Mouse (Mus musculus) hindbrain, embryonic 16.5 days (tissue): Measurements from ENCODE around the gene Mamld1. TPM values are rescaled to one million over a fixed set of nuclear protein-coding genes. Genes with fewer than 3 reads are reported as not detected.
"Not testable (repeated sequence)": the region's sequence is repeated elsewhere in the genome, so short reads cannot be mapped to it uniquely, and the experiment has no call there.

Source experiments
- ATAC-seq: fragments of 200-750 bp; cut with Nextera tagmentation; 2 replicates; pipeline ENCODE4 v1.8.0; 2017; ENCODE audit warnings: moderate TSS enrichment, moderate library complexity
- H3K27ac ChIP-seq: fragments of 300-500 bp; sonication (generic); 2 replicates; pipeline ENCODE4 v1.5.1; 2014; ENCODE audit warnings: low read depth, mild to moderate bottlenecking, control low read depth, low read length, moderate library complexity
- H3K27me3 ChIP-seq: fragments of 300-500 bp; sonication (generic); replicated peaks from 2 replicates; pipeline ENCODE4 v1.6.1; 2014; ENCODE audit warnings: low read length; ENCODE audit not compliant: control insufficient read depth, insufficient read depth
- H3K36me3 ChIP-seq: fragments of 300-500 bp; sonication (generic); 2 replicates; pipeline ENCODE4 v1.6.1; 2014; ENCODE audit warnings: mild to moderate bottlenecking, low read length, moderate library complexity, mixed read lengths; ENCODE audit not compliant: control insufficient read depth, insufficient read depth
- H3K4me1 ChIP-seq: fragments of 300-500 bp; sonication (generic); 2 replicates; pipeline ENCODE4 v1.6.1; 2014; ENCODE audit warnings: low read depth, low read length; ENCODE audit not compliant: control insufficient read depth, insufficient read depth
- H3K4me2 ChIP-seq: fragments of 300-500 bp; sonication (generic); 2 replicates; pipeline ENCODE4 v1.6.1; 2014; ENCODE audit warnings: mild to moderate bottlenecking, low read length, control low read depth, moderate library complexity
- H3K4me3 ChIP-seq: fragments of 300-500 bp; sonication (generic); 2 replicates; pipeline ENCODE4 v1.5.1; 2014; ENCODE audit warnings: mild to moderate bottlenecking, low read length, control low read depth, moderate library complexity
- H3K9ac ChIP-seq: fragments of 300-500 bp; sonication (generic); 2 replicates; pipeline ENCODE4 v1.6.1; 2014; ENCODE audit warnings: low read depth, mild to moderate bottlenecking, control low read depth, low read length, moderate library complexity
- H3K9me3 ChIP-seq: fragments of 300-500 bp; sonication (generic); 2 replicates; pipeline ENCODE4 v1.6.1; 2014; ENCODE audit warnings: mild to moderate bottlenecking, low read length, moderate library complexity; ENCODE audit not compliant: control insufficient read depth
- WGBS: fragments of 180-500 bp; shearing (Covaris S2); extraction: QIAGEN DNeasy Blood & Tissue Kit; methylation state at CpG from one replicate; pipeline ENCODE4 v1.1.7; 2014; 5-methylcytosine and 5-hydroxymethylcytosine counted together
- polyA plus RNA-seq: library from polyadenylated mRNA; unstranded; fragments of >200 nt; fragmentation: Nextera tagmentation; extraction: Ambion mirVana; gene quantifications from 2 replicates; pipeline ENCODE4 v1.2.1, GENCODE M21; 2015

Gene Mamld1
- 5.1 and 7.5 TPM in 2 replicates for polyA plus RNA-seq

DNA sequence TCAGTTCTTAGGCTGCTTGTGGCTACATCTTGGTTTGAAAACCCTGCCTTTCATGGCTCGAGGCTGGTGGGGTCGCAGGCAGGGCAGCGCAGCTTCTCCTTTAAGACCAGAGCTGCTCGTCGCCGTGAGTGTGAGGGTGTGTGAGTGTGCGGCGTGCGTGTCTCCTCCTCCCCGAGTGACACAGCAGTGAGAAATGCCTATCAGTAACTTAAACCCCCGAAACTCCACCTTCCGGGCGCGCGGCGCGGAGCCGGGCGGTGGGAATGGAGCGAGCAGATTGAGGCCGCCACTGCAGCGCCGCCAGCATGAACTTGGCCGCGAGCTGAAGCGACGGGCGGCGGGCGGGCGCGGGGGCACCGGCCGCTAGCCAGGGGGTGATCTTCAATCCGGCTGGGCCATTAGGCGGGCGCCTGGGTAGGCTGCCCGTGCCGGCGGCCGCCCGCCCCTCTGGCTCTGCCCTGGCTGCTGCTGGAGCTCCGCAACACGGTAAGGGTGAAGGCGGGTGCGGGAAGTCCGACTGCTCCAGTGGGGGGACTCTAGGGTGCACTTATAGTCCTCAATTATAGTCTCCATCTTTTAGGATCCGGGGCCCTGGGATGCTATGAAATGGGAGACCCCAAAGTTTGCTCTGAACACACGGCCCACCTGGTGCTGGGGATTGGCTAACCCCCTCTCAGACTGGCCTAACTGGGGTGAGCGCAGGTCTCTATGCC is at the start of gene Mamld1:
Gene Mamld1, plus strand, starts transcription at position 393 of the 713 bp plus-strand sequence.
- H3K4me2 ChIP-seq = peak within 1 kb of the TSS; percentile 71
- H3K27me3 ChIP-seq = peaks cover 3% of the 10 kb centered on the region; the same call in 1 of the 2 replicates
- 15% methylated on average over 37 of the region's 50 CpGs for WGBS
- no peaks in the 10 kb centered on the region for H3K4me1 ChIP-seq
- H3K36me3 ChIP-seq = no peaks in the 10 kb centered on the region
- H3K9ac ChIP-seq = peak within 1 kb of the TSS; percentile 71
- ATAC-seq = peak; percentile 88
- peak within 1 kb of the TSS; percentile 76 for H3K27ac ChIP-seq
- H3K9me3 ChIP-seq = no peaks in the 10 kb centered on the region
- H3K4me3 ChIP-seq = peak within 1 kb of the TSS; percentile 59

DNA sequence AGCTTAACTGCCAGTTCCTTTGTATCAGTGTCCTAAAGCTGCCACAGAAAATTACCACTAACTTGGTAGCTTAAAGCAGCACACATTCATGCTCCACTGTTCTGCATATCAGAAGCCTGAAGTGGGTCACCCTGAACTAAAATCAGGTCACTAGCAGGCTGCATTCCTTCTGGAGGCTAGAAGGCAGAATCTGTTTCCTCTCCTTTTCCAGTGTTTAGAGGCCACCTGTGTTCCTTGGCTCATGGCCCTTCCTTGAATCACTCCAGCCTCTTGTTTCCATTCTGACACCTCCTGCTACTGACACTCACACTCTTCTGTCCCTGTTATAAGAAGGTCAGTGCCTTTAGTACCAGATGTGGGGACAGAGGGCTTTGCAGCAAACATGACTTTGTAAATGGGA is 25.3 kb upstream of the Mamld1 start:
- no peaks in the 10 kb centered on the region for H3K27me3 ChIP-seq
- ATAC-seq = no peak
- no peaks in the 10 kb centered on the region for H3K4me1 ChIP-seq
- H3K9me3 ChIP-seq = no peaks in the 10 kb centered on the region
- no peak overlapping the region for H3K9ac ChIP-seq
- H3K4me3 ChIP-seq = no peak overlapping the region
- H3K4me2 ChIP-seq = no peak overlapping the region
- H3K36me3 ChIP-seq = no peaks in the 10 kb centered on the region
- no peak overlapping the region for H3K27ac ChIP-seq

- no peak for ATAC-seq
- 70% methylated on average over 4 of the region's 4 CpGs for WGBS
Observed at GRCm38 (mm10) chrX:71028007-71028406, 22.0 kb upstream of the Mamld1 start.

DNA sequence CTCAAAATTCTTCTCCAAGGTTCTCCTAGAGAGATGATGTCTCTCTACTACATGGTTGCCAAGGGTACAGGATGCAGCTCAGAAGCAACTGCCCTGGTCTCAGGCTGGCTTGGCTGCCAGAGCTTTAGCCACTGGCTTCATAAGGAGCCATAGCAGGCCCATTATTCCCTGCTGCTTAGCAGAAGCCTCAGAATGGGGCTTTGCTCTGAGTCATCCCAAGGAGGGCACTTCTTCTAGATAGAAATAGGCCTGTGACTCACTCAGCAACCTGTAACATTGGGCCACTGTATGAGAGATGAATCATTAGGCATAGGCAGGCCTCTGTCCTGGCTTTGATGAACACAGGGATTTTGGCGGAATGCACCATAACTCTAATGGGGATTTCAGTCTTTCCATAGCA is 21.1 kb upstream of the Mamld1 start:
- not testable (repeated sequence) for H3K4me3 ChIP-seq, H3K36me3 ChIP-seq, H3K4me1 ChIP-seq, H3K4me2 ChIP-seq, ATAC-seq, H3K27ac ChIP-seq, H3K9me3 ChIP-seq, H3K9ac ChIP-seq, H3K27me3 ChIP-seq
- 93% methylated on average over 1 of the region's 1 CpGs for WGBS

More at GRCm38 (mm10) chrX:71028007-71028406, 22.0 kb upstream of the Mamld1 start:
- no peak overlapping the region for H3K4me2 ChIP-seq
- no peak overlapping the region for H3K9ac ChIP-seq
- H3K27ac ChIP-seq = no peak overlapping the region
- no peaks in the 10 kb centered on the region for H3K36me3 ChIP-seq
- H3K4me1 ChIP-seq = no peaks in the 10 kb centered on the region
- no peaks in the 10 kb centered on the region for H3K27me3 ChIP-seq
- no peaks in the 10 kb centered on the region for H3K9me3 ChIP-seq
- no peak overlapping the region for H3K4me3 ChIP-seq

DNA sequence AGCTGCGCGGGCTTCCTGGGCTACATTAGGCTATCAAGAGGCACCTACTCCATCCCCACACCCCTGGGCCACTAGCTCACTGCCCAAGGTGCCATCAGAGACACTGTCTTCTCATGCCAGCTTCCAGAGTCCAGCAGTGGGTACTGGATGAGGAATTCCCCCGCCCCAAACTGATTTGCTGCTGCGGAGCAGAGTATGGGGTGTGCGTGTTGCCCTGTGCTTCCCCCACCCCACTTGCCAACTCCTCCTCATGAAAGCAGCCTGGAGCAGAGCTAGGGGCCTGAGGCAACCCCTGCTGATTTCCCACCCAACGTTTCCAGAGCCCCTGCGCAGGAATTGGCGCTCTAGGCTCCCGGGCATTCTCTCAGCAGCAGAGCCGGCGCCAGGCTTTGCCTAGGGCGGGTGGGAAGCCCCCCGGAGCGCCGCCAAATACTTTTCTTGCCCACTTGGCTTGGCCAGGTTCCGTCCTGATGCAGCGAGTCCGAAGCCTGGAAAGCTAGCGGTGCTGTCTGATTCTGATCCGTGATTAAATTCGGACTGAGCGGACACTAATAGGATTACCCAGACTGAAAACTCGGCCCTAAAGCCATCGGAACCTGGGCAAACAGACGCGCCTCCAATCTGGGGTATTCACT is 738 bp downstream of the Mamld1 start:
- H3K27me3 ChIP-seq = peaks cover 3% of the 10 kb centered on the region; the same call in 1 of the 2 replicates
- no peaks in the 10 kb centered on the region for H3K36me3 ChIP-seq
- H3K27ac ChIP-seq = peak overlapping the region; percentile 76
- H3K9ac ChIP-seq = peak overlapping the region; percentile 71
- WGBS = 21% methylated on average over 26 of the region's 26 CpGs
- peak; percentile 37 for ATAC-seq
- no peaks in the 10 kb centered on the region for H3K9me3 ChIP-seq
- H3K4me3 ChIP-seq = peak overlapping the region; percentile 59
- H3K4me1 ChIP-seq = no peaks in the 10 kb centered on the region
- H3K4me2 ChIP-seq = peak overlapping the region; percentile 71

DNA sequence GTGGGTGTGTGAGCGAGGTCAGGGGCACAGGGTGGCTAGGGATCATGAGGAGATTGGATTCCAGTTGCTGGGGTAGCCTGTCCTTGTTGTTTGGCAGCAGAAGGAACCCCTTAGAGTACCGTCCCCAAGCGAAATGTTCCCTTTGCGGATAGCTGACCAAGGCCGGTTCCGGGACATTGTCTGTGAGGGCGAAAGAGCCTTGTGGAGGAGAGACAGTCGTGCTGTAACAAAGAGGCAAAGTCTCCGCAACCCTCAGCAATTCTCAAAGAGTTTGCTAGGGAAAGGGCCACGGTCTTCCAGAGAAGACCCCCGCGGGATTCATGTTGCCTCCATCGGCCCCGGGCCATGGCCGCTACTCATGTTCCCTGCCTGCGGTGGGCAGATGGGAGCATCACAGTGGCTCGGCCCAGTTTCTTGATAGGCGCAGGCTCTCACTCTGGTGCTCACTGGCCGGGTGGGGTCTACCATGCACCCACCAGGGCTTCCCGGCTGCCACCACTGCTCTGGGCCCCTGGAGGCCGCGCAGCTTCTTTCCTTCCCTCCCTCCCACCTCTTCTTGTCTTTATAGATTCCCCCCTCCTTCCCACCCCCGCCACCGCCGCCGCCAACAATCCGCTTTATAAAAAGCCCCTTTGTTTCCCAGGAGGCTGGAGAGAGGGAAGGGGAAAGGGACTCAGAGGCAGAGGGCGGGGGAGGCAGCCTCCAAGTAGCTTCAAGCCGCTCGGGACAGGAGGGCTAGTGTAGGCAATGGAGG is 1.5 kb downstream of the Mamld1 start:
- Histone ChIP-seq H3K36me3 (no peaks in the 10 kb centered on the region), H3K27me3 (peaks cover 3% of the 10 kb centered on the region; the same call in 1 of the 2 replicates), H3K4me3 (peak overlapping the region; percentile 59), H3K9ac (peak overlapping the region; percentile 71), H3K9me3 (no peaks in the 10 kb centered on the region), H3K4me2 (peak overlapping the region; percentile 71), H3K27ac (peak overlapping the region; percentile 76), H3K4me1 (no peaks in the 10 kb centered on the region)
- ATAC-seq = peak; percentile 72
- WGBS = 37% methylated on average over 28 of the region's 30 CpGs

- peak; percentile 53 for ATAC-seq
- Histone ChIP-seq H3K27me3 (peaks cover 3% of the 10 kb centered on the region; the same call in 1 of the 2 replicates), H3K36me3 (no peaks in the 10 kb centered on the region), H3K9me3 (no peaks in the 10 kb centered on the region), H3K9ac (peak overlapping the region; percentile 71), H3K4me3 (peak overlapping the region; percentile 59), H3K4me2 (peak overlapping the region; percentile 71), H3K4me1 (no peaks in the 10 kb centered on the region), H3K27ac (peak overlapping the region; percentile 76)
- WGBS = 13% methylated on average over 13 of the region's 19 CpGs
Observed at GRCm38 (mm10) chrX:71052115-71052478, 2.0 kb downstream of the Mamld1 start.

- ATAC-seq = peak; percentile 13
- Histone ChIP-seq H3K27ac (peak overlapping the region; percentile 76), H3K36me3 (no peaks in the 10 kb centered on the region), H3K9me3 (no peaks in the 10 kb centered on the region), H3K4me1 (no peaks in the 10 kb centered on the region), H3K27me3 (peaks cover 3% of the 10 kb centered on the region; the same call in 1 of the 2 replicates), H3K9ac (no peak overlapping the region; the same call in 1 of the 2 replicates), H3K4me2 (peak overlapping the region; percentile 71), H3K4me3 (peak overlapping the region; percentile 59)
- 33% methylated on average over 7 of the region's 8 CpGs for WGBS
Observed at GRCm38 (mm10) chrX:71052481-71053216, 2.6 kb downstream of the Mamld1 start.
